Mouse (Mus musculus) G1E (cell line): ENCODE results near the gene Txnl4b. TPM values are rescaled to one million over a fixed set of nuclear protein-coding genes. Genes with fewer than 3 reads are reported as not detected.

Source experiments
- ATAC-seq: 2 replicates; pipeline ENCODE4 v1.8.0; 2016; ENCODE audit warnings: mild to moderate bottlenecking; ENCODE audit not compliant: insufficient number of reproducible peaks, poor library complexity, low FRiP score, severe bottlenecking; ENCODE audit errors: extremely low read depth
- DNase-seq: peaks from one replicate; pipeline ENCODE4 v3.0.0; 2012; ENCODE audit warnings: low spot score
- H3K27me3 ChIP-seq: 2 replicates; pipeline ENCODE4 v1.6.1; 2012; ENCODE audit warnings: mild to moderate bottlenecking, low read length, inconsistent platforms; ENCODE audit not compliant: insufficient read depth
- H3K36me3 ChIP-seq: replicated peaks from 2 replicates; pipeline ENCODE3; 2012; ENCODE audit warnings: mild to moderate bottlenecking, inconsistent platforms
- H3K4me1 ChIP-seq: 2 replicates; pipeline ENCODE4 v1.6.1; 2012; ENCODE audit warnings: low read depth, low read length, inconsistent platforms, mixed read lengths; ENCODE audit not compliant: insufficient read depth
- H3K4me3 ChIP-seq: 2 replicates; pipeline ENCODE4 v1.5.1; 2012; ENCODE audit warnings: low read depth, mild to moderate bottlenecking, inconsistent platforms, low read length, moderate library complexity, mixed read lengths
- H3K9me3 ChIP-seq: replicated peaks from 2 replicates; pipeline ENCODE4 v1.6.1; 2012; ENCODE audit warnings: inconsistent platforms
- CTCF ChIP-seq: IDR thresholded peaks from 2 replicates; pipeline ENCODE4 v1.5.1; 2012; ENCODE audit warnings: low read depth, low read length, inconsistent platforms, mixed read lengths
- GATA1 ChIP-seq: IDR thresholded peaks from 2 replicates; pipeline ENCODE4 v1.6.1; 2012; ENCODE audit warnings: borderline replicate concordance, low read length, inconsistent platforms, mixed read lengths
- GATA2 ChIP-seq: IDR thresholded peaks from 2 replicates; pipeline ENCODE4 v1.6.1; 2012; ENCODE audit warnings: low read depth, low read length, inconsistent platforms, borderline replicate concordance
- POLR2AphosphoS5 ChIP-seq: IDR thresholded peaks from 2 replicates; pipeline ENCODE4 v1.6.1; 2012; ENCODE audit warnings: low read depth, low read length, inconsistent platforms; ENCODE audit not compliant: insufficient replicate concordance
- TAL1 ChIP-seq: conservative IDR thresholded peaks from 2 replicates; pipeline ENCODE4 v1.6.1; 2012; ENCODE audit warnings: low read depth, low read length, inconsistent platforms, mixed read lengths
- polyA plus RNA-seq: library from polyadenylated mRNA; stranded (reverse); fragments of >175 nt; gene quantifications from 2 replicates; pipeline ENCODE4 v1.2.3, GENCODE M21; 2012
- total RNA-seq, 2 experiments: library from RNA; stranded (forward) in 1 of 2; stranded (reverse) in 1 of 2; fragments of 200-1000 nt in 1 of 2; fragments of >200 nt in 1 of 2; fragmentation: Nextera tagmentation in 1 of 2; gene quantifications; 2 replicates each; pipeline ENCODE4 v1.2.3; 2014 to 2017

The Txnl4b gene
- total and polyA plus RNA-seq, 3 experiments, result 6.1 to 20.3 (median 9.6) TPM

DNA sequence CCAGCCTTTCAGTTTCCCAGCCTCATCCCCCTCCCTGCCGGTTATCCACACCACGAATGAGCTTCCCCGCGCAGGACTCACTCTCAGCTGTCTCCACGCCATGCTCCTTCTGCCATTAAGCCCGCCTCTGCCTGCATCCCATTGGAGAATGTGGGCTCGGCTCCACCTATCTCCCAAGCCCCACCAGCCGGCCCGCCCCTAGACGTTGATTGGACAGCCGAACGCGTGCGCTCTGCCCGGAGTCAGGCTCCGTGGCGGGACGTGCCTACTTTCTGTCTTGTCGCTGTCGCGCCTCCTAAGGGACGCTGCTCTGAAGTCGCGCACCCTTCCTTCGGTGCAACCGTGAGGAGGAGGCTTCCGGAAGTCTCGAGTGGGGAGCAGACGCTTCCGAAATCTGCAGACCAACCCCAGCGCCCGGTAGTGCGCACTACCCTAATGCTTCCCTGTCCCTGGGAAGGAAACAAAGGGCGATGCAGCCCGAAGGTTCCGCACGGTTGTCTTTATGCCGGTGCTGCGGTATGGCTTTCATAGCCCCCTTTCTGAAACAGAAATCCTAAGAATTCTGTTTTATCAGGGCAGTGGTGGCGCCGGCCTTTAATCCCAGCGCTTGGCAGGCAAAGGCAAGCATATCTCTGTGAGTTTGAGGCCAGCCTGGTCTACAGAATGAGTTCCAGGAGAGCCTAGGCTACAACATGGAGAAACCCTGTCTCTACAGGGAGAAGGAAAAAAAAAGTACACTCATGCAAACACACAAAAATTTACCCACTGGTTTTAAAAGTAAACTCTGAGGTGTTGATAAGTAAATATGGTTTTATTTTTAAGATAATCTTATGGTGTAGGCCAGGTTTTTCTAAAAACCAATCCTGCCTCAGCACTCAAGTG lies 42.8 kb downstream of the Txnl4b start, which contains the start of gene Dhodh:
TSS of gene Dhodh (minus strand) at position 403 of the 882 bp plus-strand sequence.
- ATAC-seq (peak; percentile 94), DNase-seq (peak; percentile 97)
- peak within 1 kb of the TSS; percentile 75 for H3K4me3 ChIP-seq
- H3K4me1 ChIP-seq, result peaks cover 46% of the 10 kb centered on the region
- H3K36me3 ChIP-seq, result peaks cover 45% of the 10 kb centered on the region
- TF ChIP-seq GATA2 (no peak), GATA1 (no peak), TAL1 (no peak), CTCF (no peak), POLR2AphosphoS5 (no peak)
- no peaks in the 10 kb centered on the region for H3K9me3 ChIP-seq
- no peaks in the 10 kb centered on the region for H3K27me3 ChIP-seq

DNA sequence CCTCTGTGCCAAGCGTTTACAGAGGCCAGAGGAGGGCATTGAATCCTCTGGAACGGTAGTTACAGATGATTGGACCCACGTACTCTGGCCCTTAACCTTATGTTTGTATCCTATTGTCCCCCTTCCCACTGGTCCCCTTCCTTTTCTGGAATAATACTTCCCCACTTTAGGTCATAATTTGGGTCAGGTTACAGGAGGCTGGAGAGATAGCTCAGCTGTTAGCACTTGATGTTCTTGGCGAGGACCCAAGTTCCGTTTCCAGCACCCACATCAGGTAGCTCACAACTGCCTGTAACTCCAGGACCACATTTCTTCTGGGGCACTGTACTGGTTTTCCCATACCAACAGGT lies 43.4 kb downstream of the Txnl4b start:
- H3K9me3 ChIP-seq, result no peaks in the 10 kb centered on the region
- peaks cover 38% of the 10 kb centered on the region for H3K36me3 ChIP-seq
- H3K27me3 ChIP-seq, result no peaks in the 10 kb centered on the region
- peaks cover 50% of the 10 kb centered on the region for H3K4me1 ChIP-seq
- peak overlapping the region; percentile 75 for H3K4me3 ChIP-seq
- DNase-seq, result no peak
- TF ChIP-seq CTCF (no peak), TAL1 (no peak), GATA1 (no peak), POLR2AphosphoS5 (no peak), GATA2 (no peak)
- ATAC-seq, result no peak

DNA sequence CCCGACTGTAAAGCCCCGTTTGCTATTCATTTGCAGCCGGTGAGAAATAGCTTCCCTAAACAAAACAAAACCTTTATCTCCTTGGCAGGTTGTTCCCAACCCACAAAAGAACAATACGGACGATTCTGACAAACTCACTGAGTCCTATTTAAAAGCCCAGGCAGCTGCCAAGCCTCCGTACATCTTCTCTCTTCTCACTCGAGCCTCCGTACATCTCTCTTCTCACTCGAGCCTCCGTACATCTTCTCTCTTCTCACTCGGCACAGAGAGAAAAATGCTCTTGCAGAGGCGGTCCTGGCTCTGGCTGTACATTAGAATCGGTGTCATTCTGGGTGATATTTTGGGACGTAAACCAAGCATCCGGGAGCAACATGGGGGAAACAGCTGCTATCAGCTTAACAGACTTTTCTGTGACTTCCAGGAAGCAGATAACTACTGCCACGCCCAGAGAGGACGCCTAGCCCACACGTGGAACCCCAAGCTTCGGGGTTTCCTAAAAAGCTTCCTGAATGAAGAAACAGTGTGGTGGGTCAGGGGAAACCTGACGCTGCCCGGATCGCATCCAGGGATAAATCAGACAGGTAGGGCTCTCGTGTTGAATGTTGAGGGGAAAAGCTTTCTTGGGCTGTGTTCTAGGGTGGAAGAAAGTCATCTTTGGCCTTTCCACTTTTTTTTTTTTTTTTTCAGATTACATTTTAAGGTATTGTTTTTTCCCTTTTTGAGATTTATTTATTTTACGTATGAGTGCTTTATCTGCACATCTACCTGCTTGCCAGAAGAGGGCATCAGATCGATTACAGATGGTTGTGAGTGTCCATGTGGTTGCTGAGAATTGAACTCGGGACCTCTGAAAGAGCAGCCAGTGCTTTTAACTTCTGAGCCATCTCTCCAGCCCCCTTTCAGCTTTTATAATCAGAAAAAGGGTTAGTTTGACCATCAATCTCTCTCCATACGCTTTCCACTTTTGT lies 48.8 kb downstream of the Txnl4b start, which contains the start of gene Pkd1l3:
TSS of gene Pkd1l3 (plus strand) at position 275 of the 968 bp plus-strand sequence.
- DNase-seq (peak; percentile 62), ATAC-seq (peak; percentile 94)
- no peak for TF ChIP-seq GATA1
- TF ChIP-seq CTCF, result no peak
- no peak for TF ChIP-seq POLR2AphosphoS5
- TF ChIP-seq GATA2, result no peak
- peak; percentile 32; the same call in 1 of the 2 replicates for TF ChIP-seq TAL1
- Histone ChIP-seq H3K9me3 (peaks cover 16% of the 10 kb centered on the region), H3K27me3 (no peaks in the 10 kb centered on the region), H3K36me3 (peaks cover 50% of the 10 kb centered on the region), H3K4me1 (peaks cover 43% of the 10 kb centered on the region), H3K4me3 (peak within 1 kb of the TSS; percentile 70)

GRCm38 (mm10) chr8:109615569-109615968 lies 49.9 kb downstream of the Txnl4b start:
- Histone ChIP-seq H3K27me3 (no peaks in the 10 kb centered on the region), H3K4me1 (peaks cover 33% of the 10 kb centered on the region), H3K4me3 (peak overlapping the region; percentile 70; the same call in 1 of the 2 replicates), H3K9me3 (peaks cover 19% of the 10 kb centered on the region), H3K36me3 (peaks cover 59% of the 10 kb centered on the region)
- ATAC-seq (no peak), DNase-seq (no peak)
- TF ChIP-seq TAL1, result no peak

Other genes starting within 250 kb of the Txnl4b start
- not detected in 2 replicates for gene Pmfbp1, start 71.9 kb upstream of the Txnl4b start, total RNA-seq (2014; fragmentation: Nextera tagmentation)
- 0.05 TPM in 1 of 2 replicates, not detected in the other for gene Pmfbp1, start 71.9 kb upstream of the Txnl4b start, total RNA-seq (2017)
- not detected in 2 replicates for gene Pmfbp1, start 71.9 kb upstream of the Txnl4b start, polyA plus RNA-seq
- 16.3 and 22.9 TPM in 2 replicates for gene Dhx38, start within 50 bp of the Txnl4b start, total RNA-seq (2014; fragmentation: Nextera tagmentation)
- 36.1 and 37.5 TPM in 2 replicates for gene Dhx38, start within 50 bp of the Txnl4b start, total RNA-seq (2017)
- gene Dhx38, start within 50 bp of the Txnl4b start, polyA plus RNA-seq, result 26.8 and 34.1 TPM in 2 replicates
- gene Hp, start 13.3 kb downstream of the Txnl4b start, total RNA-seq (2014; fragmentation: Nextera tagmentation), result not detected in 2 replicates
- not detected in 2 replicates for gene Hp, start 13.3 kb downstream of the Txnl4b start, total RNA-seq (2017)
- gene Hp, start 13.3 kb downstream of the Txnl4b start, polyA plus RNA-seq, result 0.24 and 0.28 TPM in 2 replicates
- 22.6 and 24.6 TPM in 2 replicates for gene Dhodh, start 42.8 kb downstream of the Txnl4b start, total RNA-seq (2014; fragmentation: Nextera tagmentation)
- 23.7 and 29.4 TPM in 2 replicates for gene Dhodh, start 42.8 kb downstream of the Txnl4b start, total RNA-seq (2017)
- 110 and 117 TPM in 2 replicates for gene Dhodh, start 42.8 kb downstream of the Txnl4b start, polyA plus RNA-seq
- gene Pkd1l3, start 48.6 kb downstream of the Txnl4b start, total RNA-seq (2014; fragmentation: Nextera tagmentation), result 23.9 and 30.0 TPM in 2 replicates
- 7.0 and 11.2 TPM in 2 replicates for gene Pkd1l3, start 48.6 kb downstream of the Txnl4b start, total RNA-seq (2017)
- 2.2 and 3.5 TPM in 2 replicates for gene Pkd1l3, start 48.6 kb downstream of the Txnl4b start, polyA plus RNA-seq
- 55.1 and 69.7 TPM in 2 replicates for gene Ist1, start 127.4 kb downstream of the Txnl4b start, total RNA-seq (2014; fragmentation: Nextera tagmentation)
- 88.4 and 92.4 TPM in 2 replicates for gene Ist1, start 127.4 kb downstream of the Txnl4b start, total RNA-seq (2017)
- gene Ist1, start 127.4 kb downstream of the Txnl4b start, polyA plus RNA-seq, result 23.4 and 25.8 TPM in 2 replicates
- 4.7 and 7.9 TPM in 2 replicates for gene Zfp821, start 139.7 kb downstream of the Txnl4b start, total RNA-seq (2014; fragmentation: Nextera tagmentation)
- gene Zfp821, start 139.7 kb downstream of the Txnl4b start, total RNA-seq (2017), result 10.4 and 12.0 TPM in 2 replicates
- gene Zfp821, start 139.7 kb downstream of the Txnl4b start, polyA plus RNA-seq, result 4.7 and 5.1 TPM in 2 replicates
- gene Atxn1l, start 171.8 kb downstream of the Txnl4b start, total RNA-seq (2014; fragmentation: Nextera tagmentation), result 27.6 and 29.5 TPM in 2 replicates
- gene Atxn1l, start 171.8 kb downstream of the Txnl4b start, total RNA-seq (2017), result 18.4 and 20.7 TPM in 2 replicates
- 33.4 and 36.8 TPM in 2 replicates for gene Atxn1l, start 171.8 kb downstream of the Txnl4b start, polyA plus RNA-seq
- 114 and 127 TPM in 2 replicates for gene Ap1g1, start 212.7 kb downstream of the Txnl4b start, total RNA-seq (2014; fragmentation: Nextera tagmentation)
- gene Ap1g1, start 212.7 kb downstream of the Txnl4b start, total RNA-seq (2017), result 76.0 and 87.5 TPM in 2 replicates
- gene Ap1g1, start 212.7 kb downstream of the Txnl4b start, polyA plus RNA-seq, result 49.3 and 73.7 TPM in 2 replicates